Mouse (Mus musculus) urinary bladder, postnatal 25 days (tissue): ENCODE data around the gene Tdrd3.

Experiments used
- DNase-seq: peaks from one replicate; pipeline ENCODE4 v3.0.0; 2022; ENCODE audit warnings: low spot score

Gene Tdrd3

GRCm38 (mm10) chr14:87415808-87416721 is at the start of gene Tdrd3:
Tdrd3 (plus strand) TSS chr14:87416639.
- DNase-seq: peak; percentile 89

GRCm38 (mm10) chr14:87367169-87367568 is 49.3 kb upstream of the Tdrd3 start:
- no peak for DNase-seq

GRCm38 (mm10) chr14:87383041-87383440 is 33.4 kb upstream of the Tdrd3 start:
- no peak for DNase-seq

GRCm38 (mm10) chr14:87384288-87385268 is 31.9 kb upstream of the Tdrd3 start:
- no peak for DNase-seq

- DNase-seq: no peak
Measured at GRCm38 (mm10) chr14:87393096-87393495, 23.3 kb upstream of the Tdrd3 start.

- no peak for DNase-seq
Measured at GRCm38 (mm10) chr14:87396643-87397042, 19.8 kb upstream of the Tdrd3 start.

- no peak for DNase-seq
Measured at GRCm38 (mm10) chr14:87415486-87415807, 992 bp upstream of the Tdrd3 start.

- DNase-seq: peak; percentile 43
Measured at GRCm38 (mm10) chr14:87416755-87417690, 584 bp downstream of the Tdrd3 start.

- DNase-seq: no peak
Measured at GRCm38 (mm10) chr14:87417691-87418070, 1.2 kb downstream of the Tdrd3 start.

- no peak for DNase-seq
Measured at GRCm38 (mm10) chr14:87419740-87420139, 3.3 kb downstream of the Tdrd3 start.

GRCm38 (mm10) chr14:87420576-87420975 is 4.1 kb downstream of the Tdrd3 start:
- DNase-seq: no peak

- no peak for DNase-seq
Measured at GRCm38 (mm10) chr14:87422432-87422831, 6.0 kb downstream of the Tdrd3 start.

GRCm38 (mm10) chr14:87426297-87426922 is 10.0 kb downstream of the Tdrd3 start:
- DNase-seq: no peak

GRCm38 (mm10) chr14:87427032-87427431 is 10.6 kb downstream of the Tdrd3 start:
- DNase-seq: no peak

- no peak for DNase-seq
Measured at GRCm38 (mm10) chr14:87427659-87428289, 11.3 kb downstream of the Tdrd3 start.

GRCm38 (mm10) chr14:87433390-87433915 is 17.0 kb downstream of the Tdrd3 start:
- no peak for DNase-seq

- no peak for DNase-seq
Measured at GRCm38 (mm10) chr14:87435382-87435781, 18.9 kb downstream of the Tdrd3 start.

GRCm38 (mm10) chr14:87439721-87440120 is 23.3 kb downstream of the Tdrd3 start:
- DNase-seq: no peak

GRCm38 (mm10) chr14:87446331-87446913 is 30.0 kb downstream of the Tdrd3 start:
- no peak for DNase-seq
